Mouse (Mus musculus): ENCODE measurements around the gene Tex13c2. TPM values are rescaled to one million over a fixed set of nuclear protein-coding genes. Genes with fewer than 3 reads are reported as not detected.

Gene Tex13c2
- polyA plus RNA-seq (2015; fragmentation: Nextera tagmentation; extraction: Ambion mirVana): not detected in 2 replicates

DNA sequence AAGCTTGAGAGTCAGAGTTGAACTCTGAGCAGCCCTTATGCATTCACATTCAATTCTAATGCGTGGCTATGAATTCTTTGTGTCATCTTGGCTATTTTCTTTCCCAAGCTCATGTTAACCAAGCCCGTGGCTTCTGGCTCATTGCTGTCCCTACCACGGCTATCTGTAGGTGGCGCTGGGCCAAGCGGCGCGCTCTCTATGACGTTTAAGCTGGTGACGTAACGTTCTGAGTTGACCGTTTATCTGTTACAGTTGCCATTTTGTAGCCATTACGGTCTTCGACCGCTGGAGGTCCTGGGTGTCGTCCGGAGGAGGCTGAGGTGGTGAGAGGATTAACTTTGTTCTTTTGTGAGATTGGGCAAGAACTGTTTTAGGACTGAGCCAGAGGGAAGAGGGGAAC lies at the start of gene Tex13c2:
Tex13c2 (plus strand) TSS at position 246 of the 400 bp plus-strand sequence.
- 89% methylated on average over 16 of the region's 16 CpGs for WGBS
- no peaks in the 10 kb centered on the region for H3K9me3 ChIP-seq (ENCODE audit: control insufficient read depth, low read length)
- H3K4me3 ChIP-seq (ENCODE audit: low read depth, low read length): no peak within 1 kb of the TSS
- H3K27me3 ChIP-seq (ENCODE audit: control insufficient read depth, insufficient read depth, low read length): no peaks in the 10 kb centered on the region
- ATAC-seq (ENCODE audit: low FRiP score, low TSS enrichment) (no peak), DNase-seq (ENCODE audit: low spot score) (no peak)
- no peak within 1 kb of the TSS for H3K4me2 ChIP-seq (replicated peaks; ENCODE audit: low read depth)
- H3K9ac ChIP-seq (ENCODE audit: low read length): no peak within 1 kb of the TSS
- no peaks in the 10 kb centered on the region for H3K36me3 ChIP-seq (ENCODE audit: control insufficient read depth, insufficient read depth, low read length)
- no peaks in the 10 kb centered on the region for H3K4me1 ChIP-seq (replicated peaks; ENCODE audit: control insufficient read depth, insufficient read depth)
- H3K27ac ChIP-seq (replicated peaks): no peak within 1 kb of the TSS
- TF ChIP-seq CTCF (IDR thresholded peaks at IDR 0.05; ENCODE audit: low read depth) (no peak), EP300 (optimal IDR thresholded peaks at IDR 0.05) (no peak)

DNA sequence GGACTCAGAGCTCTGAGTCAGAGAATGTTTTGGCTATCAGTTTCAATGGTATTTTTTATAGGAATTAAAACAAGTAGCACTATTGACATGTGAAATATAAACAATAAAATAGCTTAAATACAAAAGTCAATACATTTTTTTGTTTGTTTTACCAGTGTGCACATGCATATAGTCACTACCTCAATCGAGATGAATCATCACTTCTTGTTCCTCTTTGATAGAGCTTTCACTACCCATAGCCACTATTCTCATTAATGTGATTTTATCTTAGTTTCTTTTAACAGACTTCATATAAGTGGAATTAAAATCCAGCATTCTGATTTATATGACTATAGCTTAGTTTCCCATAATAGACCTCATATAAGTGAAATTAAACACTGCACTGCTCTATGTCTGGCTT lies 39.2 kb upstream of the Tex13c2 start:
- Histone ChIP-seq H3K27me3 (ENCODE audit: control insufficient read depth, insufficient read depth, low read length) (no peaks in the 10 kb centered on the region), H3K4me1 (replicated peaks; ENCODE audit: control insufficient read depth, insufficient read depth) (no peaks in the 10 kb centered on the region), H3K9ac (ENCODE audit: low read length) (no peak overlapping the region), H3K4me2 (replicated peaks; ENCODE audit: low read depth) (no peak overlapping the region), H3K27ac (replicated peaks) (no peak overlapping the region), H3K36me3 (ENCODE audit: control insufficient read depth, insufficient read depth, low read length) (no peaks in the 10 kb centered on the region), H3K9me3 (ENCODE audit: control insufficient read depth, low read length) (no peaks in the 10 kb centered on the region), H3K4me3 (ENCODE audit: low read depth, low read length) (no peak overlapping the region)
- WGBS: 49% methylated on average over 1 of the region's 1 CpGs
- no peak for DNase-seq (ENCODE audit: low spot score)
- TF ChIP-seq EP300 (optimal IDR thresholded peaks at IDR 0.05) (no peak), CTCF (IDR thresholded peaks at IDR 0.05; ENCODE audit: low read depth) (no peak)
- ATAC-seq (ENCODE audit: low FRiP score, low TSS enrichment): no peak

DNA sequence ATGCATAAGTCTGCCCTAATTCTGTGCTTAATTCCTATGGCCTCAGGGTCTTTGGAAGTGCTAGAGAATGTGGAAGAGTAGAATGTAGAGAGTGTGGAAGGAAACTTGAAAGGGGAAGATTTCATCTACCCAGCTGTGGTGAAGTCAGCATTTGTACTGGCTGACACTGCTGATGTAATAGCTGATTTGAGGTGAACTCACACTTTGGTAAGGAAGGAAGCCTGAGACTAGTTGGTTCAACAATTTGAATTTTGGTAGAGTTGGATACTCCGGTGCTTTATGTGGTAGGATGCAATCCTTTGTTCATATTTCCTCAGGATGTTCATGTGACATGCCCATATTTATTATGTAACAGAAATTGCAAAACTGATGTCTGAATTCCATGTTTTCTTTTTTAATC lies 36.5 kb upstream of the Tex13c2 start:
- Histone ChIP-seq H3K36me3 (ENCODE audit: control insufficient read depth, insufficient read depth, low read length) (no peaks in the 10 kb centered on the region), H3K9me3 (ENCODE audit: control insufficient read depth, low read length) (no peaks in the 10 kb centered on the region), H3K27me3 (ENCODE audit: control insufficient read depth, insufficient read depth, low read length) (no peaks in the 10 kb centered on the region), H3K4me3 (ENCODE audit: low read depth, low read length) (no peak overlapping the region), H3K9ac (ENCODE audit: low read length) (no peak overlapping the region), H3K4me1 (replicated peaks; ENCODE audit: control insufficient read depth, insufficient read depth) (no peaks in the 10 kb centered on the region), H3K27ac (replicated peaks) (no peak overlapping the region), H3K4me2 (replicated peaks; ENCODE audit: low read depth) (no peak overlapping the region)
- no peak for ATAC-seq (ENCODE audit: low FRiP score, low TSS enrichment)
- TF ChIP-seq CTCF (IDR thresholded peaks at IDR 0.05; ENCODE audit: low read depth): no peak
- no peak for TF ChIP-seq EP300 (optimal IDR thresholded peaks at IDR 0.05)
- 85% methylated on average over 1 of the region's 1 CpGs for WGBS
- DNase-seq (ENCODE audit: low spot score): no peak

DNA sequence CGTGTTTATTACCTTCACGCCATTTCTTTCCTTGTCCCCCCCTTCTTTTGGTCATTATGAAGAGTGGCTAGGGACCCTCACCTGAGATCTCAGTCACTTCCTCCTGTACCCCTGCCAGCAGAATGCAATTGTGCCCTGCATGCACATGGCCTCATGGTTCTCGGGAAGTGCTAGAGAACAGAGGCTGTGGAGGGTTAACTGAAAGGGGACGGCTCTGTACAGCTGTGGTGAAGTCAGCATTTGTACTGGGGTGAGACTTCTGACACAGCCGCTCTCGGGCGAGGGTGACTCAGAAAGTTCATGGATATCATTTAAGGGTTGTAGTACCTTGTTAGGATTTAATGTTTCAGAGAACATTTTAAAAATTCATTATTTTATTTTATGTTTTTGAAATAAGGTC lies 35.0 kb upstream of the Tex13c2 start:
- ATAC-seq (ENCODE audit: low FRiP score, low TSS enrichment): no peak
- no peak for TF ChIP-seq CTCF (IDR thresholded peaks at IDR 0.05; ENCODE audit: low read depth)
- no peak for TF ChIP-seq EP300 (optimal IDR thresholded peaks at IDR 0.05)

DNA sequence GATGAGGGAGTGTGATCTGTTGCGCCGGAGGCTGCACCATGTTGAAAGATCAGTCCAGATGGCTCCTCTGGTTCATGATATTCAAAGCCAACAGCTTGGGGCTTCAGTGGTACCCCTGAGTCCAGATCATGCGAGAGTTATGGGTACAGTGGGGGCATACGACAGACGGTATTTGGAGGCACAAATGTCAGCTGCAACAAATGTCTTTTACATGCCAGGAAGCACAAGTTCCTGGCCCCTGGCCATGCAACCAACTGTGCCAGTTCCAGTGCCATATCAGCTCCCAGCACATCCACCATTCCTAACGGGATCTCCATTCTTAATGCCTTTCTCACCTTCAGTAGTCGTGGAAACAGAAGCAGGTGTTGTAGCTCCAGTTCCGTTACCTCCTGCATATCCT lies 845 bp downstream of the Tex13c2 start:
- 90% methylated on average over 8 of the region's 8 CpGs for WGBS

More for the DNA sequence above, 35.0 kb upstream of the Tex13c2 start:
- no peak for DNase-seq (ENCODE audit: low spot score)
- H3K4me2 ChIP-seq (replicated peaks; ENCODE audit: low read depth): no peak overlapping the region
- H3K36me3 ChIP-seq (ENCODE audit: control insufficient read depth, insufficient read depth, low read length): no peaks in the 10 kb centered on the region
- H3K27me3 ChIP-seq (ENCODE audit: control insufficient read depth, insufficient read depth, low read length): no peaks in the 10 kb centered on the region
- H3K9ac ChIP-seq (ENCODE audit: low read length): no peak overlapping the region
- 63% methylated on average over 7 of the region's 7 CpGs for WGBS
- H3K4me1 ChIP-seq (replicated peaks; ENCODE audit: control insufficient read depth, insufficient read depth): no peaks in the 10 kb centered on the region
- no peaks in the 10 kb centered on the region for H3K9me3 ChIP-seq (ENCODE audit: control insufficient read depth, low read length)
- H3K27ac ChIP-seq (replicated peaks): no peak overlapping the region
- no peak overlapping the region for H3K4me3 ChIP-seq (ENCODE audit: low read depth, low read length)

DNA sequence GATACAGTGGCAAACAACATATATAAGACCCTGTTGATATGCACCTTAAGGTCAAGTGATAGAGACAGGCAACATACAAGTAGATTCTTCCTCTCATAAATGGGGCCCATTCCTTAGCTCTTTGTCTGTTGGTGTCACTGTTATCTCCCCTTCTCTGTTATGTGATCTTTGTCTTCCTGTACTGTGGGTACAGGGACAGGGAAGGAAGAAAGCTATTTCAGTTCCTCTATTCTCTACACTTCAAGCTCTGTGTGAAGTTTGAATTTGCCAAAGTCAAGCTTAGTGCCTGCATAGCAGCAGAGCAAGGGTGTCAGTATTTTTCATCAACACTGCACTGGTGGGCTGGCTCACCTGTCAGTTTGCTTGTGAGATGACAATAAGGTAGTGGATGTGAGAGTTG lies 11.0 kb downstream of the Tex13c2 start:
- no peaks in the 10 kb centered on the region for H3K9me3 ChIP-seq (ENCODE audit: control insufficient read depth, low read length)
- no peaks in the 10 kb centered on the region for H3K27me3 ChIP-seq (ENCODE audit: control insufficient read depth, insufficient read depth, low read length)
- H3K27ac ChIP-seq (replicated peaks): no peak overlapping the region
- no peaks in the 10 kb centered on the region for H3K36me3 ChIP-seq (ENCODE audit: control insufficient read depth, insufficient read depth, low read length)
- H3K9ac ChIP-seq (ENCODE audit: low read length): no peak overlapping the region
- DNase-seq (ENCODE audit: low spot score): no peak
- no peak overlapping the region for H3K4me3 ChIP-seq (ENCODE audit: low read depth, low read length)
- H3K4me2 ChIP-seq (replicated peaks; ENCODE audit: low read depth): no peak overlapping the region
- ATAC-seq (ENCODE audit: low FRiP score, low TSS enrichment): no peak
- no peaks in the 10 kb centered on the region for H3K4me1 ChIP-seq (replicated peaks; ENCODE audit: control insufficient read depth, insufficient read depth)
- TF ChIP-seq EP300 (optimal IDR thresholded peaks at IDR 0.05): no peak
- TF ChIP-seq CTCF (IDR thresholded peaks at IDR 0.05; ENCODE audit: low read depth): no peak

More for the DNA sequence above, 845 bp downstream of the Tex13c2 start:
- no peak for TF ChIP-seq CTCF (IDR thresholded peaks at IDR 0.05; ENCODE audit: low read depth)
- no peak for TF ChIP-seq EP300 (optimal IDR thresholded peaks at IDR 0.05)
- Histone ChIP-seq H3K36me3 (ENCODE audit: control insufficient read depth, insufficient read depth, low read length) (no peaks in the 10 kb centered on the region), H3K4me3 (ENCODE audit: low read depth, low read length) (no peak overlapping the region), H3K9me3 (ENCODE audit: control insufficient read depth, low read length) (no peaks in the 10 kb centered on the region), H3K4me2 (replicated peaks; ENCODE audit: low read depth) (no peak overlapping the region), H3K27me3 (ENCODE audit: control insufficient read depth, insufficient read depth, low read length) (no peaks in the 10 kb centered on the region), H3K27ac (replicated peaks) (no peak overlapping the region), H3K4me1 (replicated peaks; ENCODE audit: control insufficient read depth, insufficient read depth) (no peaks in the 10 kb centered on the region), H3K9ac (ENCODE audit: low read length) (no peak overlapping the region)
- no peak for ATAC-seq (ENCODE audit: low FRiP score, low TSS enrichment)
- no peak for DNase-seq (ENCODE audit: low spot score)
